Mouse (Mus musculus): ENCODE data around the gene 1700008O03Rik. TPM values are rescaled to one million over a fixed set of nuclear protein-coding genes. Genes with fewer than 3 reads are reported as not detected.

1700008O03Rik gene
- polyA plus RNA-seq, 1 experiment from 2014 or later, result 0.93 TPM

- no peak overlapping the region for H3K4me3 ChIP-seq (ENCODE audit: low read depth, low read length)
- DNase-seq (ENCODE audit: low spot score) (no peak), ATAC-seq (replicated peaks; ENCODE audit: low FRiP score) (no peak)
- no peak overlapping the region for H3K4me2 ChIP-seq
- H3K4me1 ChIP-seq (replicated peaks; ENCODE audit: control insufficient read depth, insufficient read depth, low read length), result no peaks in the 10 kb centered on the region
- H3K9me3 ChIP-seq (ENCODE audit: control insufficient read depth, low read length), result no peaks in the 10 kb centered on the region; the same call in 1 of the 2 replicates
- H3K27ac ChIP-seq (ENCODE audit: low read depth, low read length), result no peak overlapping the region
- no peak overlapping the region for H3K9ac ChIP-seq (ENCODE audit: low read depth, low read length)
- no peaks in the 10 kb centered on the region for H3K36me3 ChIP-seq (ENCODE audit: control insufficient read depth, insufficient read depth, low read length)
- H3K27me3 ChIP-seq (replicated peaks; ENCODE audit: control insufficient read depth, insufficient read depth, low read length), result no peaks in the 10 kb centered on the region
- WGBS, result 80% methylated on average over 6 of the region's 6 CpGs
Observed at GRCm38 (mm10) chr7:44413307-44413706, 27.7 kb upstream of the 1700008O03Rik start.

GRCm38 (mm10) chr7:44411144-44411543 is 25.5 kb upstream of the 1700008O03Rik start:
- no peak for DNase-seq (ENCODE audit: low spot score)
- WGBS, result 75% methylated on average over 4 of the region's 4 CpGs

DNA sequence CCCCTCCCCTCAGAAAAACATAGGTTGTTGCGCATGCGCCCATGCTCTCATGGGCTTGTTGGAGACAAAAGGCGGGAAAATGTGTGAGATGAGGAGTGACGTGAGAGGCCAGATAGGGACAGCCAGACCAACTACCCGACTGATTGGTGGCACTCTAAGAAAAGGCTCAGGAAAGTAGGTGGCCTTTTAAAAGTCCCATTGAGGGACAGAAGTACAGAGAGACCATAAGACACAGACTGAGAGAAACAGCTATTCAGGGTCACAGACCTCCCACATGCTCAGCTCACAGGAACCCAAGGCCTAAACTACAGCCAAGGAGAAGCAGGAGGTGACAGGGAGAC is 20.4 kb upstream of the 1700008O03Rik start:
- H3K9me3 ChIP-seq (ENCODE audit: control insufficient read depth, low read length), result no peaks in the 10 kb centered on the region
- peak overlapping the region; percentile 64; the same call in 1 of the 2 replicates for H3K4me2 ChIP-seq
- WGBS, result 2% methylated on average over 5 of the region's 5 CpGs
- H3K27me3 ChIP-seq (replicated peaks; ENCODE audit: control insufficient read depth, insufficient read depth, low read length), result no peaks in the 10 kb centered on the region; the same call in 1 of the 2 replicates
- DNase-seq (ENCODE audit: low spot score), result no peak
- H3K4me1 ChIP-seq (replicated peaks; ENCODE audit: control insufficient read depth, insufficient read depth, low read length), result no peaks in the 10 kb centered on the region
- H3K9ac ChIP-seq (ENCODE audit: low read depth, low read length), result no peak overlapping the region
- H3K4me3 ChIP-seq (ENCODE audit: low read depth, low read length), result peak overlapping the region; percentile 35; the same call in 1 of the 2 replicates
- no peaks in the 10 kb centered on the region for H3K36me3 ChIP-seq (ENCODE audit: control insufficient read depth, insufficient read depth, low read length)
- no peak overlapping the region for H3K27ac ChIP-seq (ENCODE audit: low read depth, low read length)
- ATAC-seq (replicated peaks; ENCODE audit: low FRiP score), result no peak

More at GRCm38 (mm10) chr7:44411144-44411543, 25.5 kb upstream of the 1700008O03Rik start:
- Histone ChIP-seq H3K9ac (ENCODE audit: low read depth, low read length) (no peak overlapping the region), H3K4me1 (replicated peaks; ENCODE audit: control insufficient read depth, insufficient read depth, low read length) (no peaks in the 10 kb centered on the region), H3K27me3 (replicated peaks; ENCODE audit: control insufficient read depth, insufficient read depth, low read length) (no peaks in the 10 kb centered on the region; the same call in 1 of the 2 replicates), H3K27ac (ENCODE audit: low read depth, low read length) (no peak overlapping the region), H3K4me2 (no peak overlapping the region), H3K4me3 (ENCODE audit: low read depth, low read length) (no peak overlapping the region), H3K9me3 (ENCODE audit: control insufficient read depth, low read length) (no peaks in the 10 kb centered on the region; the same call in 1 of the 2 replicates), H3K36me3 (ENCODE audit: control insufficient read depth, insufficient read depth, low read length) (no peaks in the 10 kb centered on the region)
- ATAC-seq (replicated peaks; ENCODE audit: low FRiP score), result no peak

DNA sequence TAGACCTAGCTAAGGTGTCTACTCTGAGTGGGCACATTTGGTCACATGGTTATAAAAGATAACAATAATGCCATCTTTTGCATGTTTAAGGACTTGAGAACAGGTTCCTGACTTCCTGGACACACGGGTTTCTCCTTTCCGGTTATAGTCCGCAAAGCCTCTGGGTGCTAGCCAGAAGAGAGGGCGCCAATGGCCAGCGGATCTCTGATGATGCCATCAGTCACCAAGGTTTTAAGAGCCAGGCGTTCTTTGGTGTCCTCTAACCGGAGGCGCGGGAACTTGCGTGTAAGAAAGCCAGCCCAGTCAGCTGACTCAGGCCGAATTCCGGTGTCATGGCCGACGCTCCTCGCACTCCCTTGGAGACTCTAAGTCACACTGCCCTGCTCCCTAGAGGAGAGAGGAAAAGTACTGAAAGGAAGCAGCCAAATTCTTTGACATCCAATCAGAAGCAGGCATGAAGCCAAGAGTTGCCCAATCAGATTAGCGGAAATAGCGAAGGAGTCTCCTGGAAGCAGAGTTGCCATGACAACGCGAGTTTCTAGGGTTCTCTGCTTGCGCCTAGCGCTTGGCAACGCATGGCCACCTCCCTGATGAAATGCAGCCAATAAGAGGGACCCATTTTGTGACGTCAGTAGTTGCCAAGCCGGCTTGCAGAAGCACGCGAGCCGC is 19.9 kb upstream of the 1700008O03Rik start:
- peak overlapping the region; percentile 64 for H3K4me2 ChIP-seq
- WGBS, result 3% methylated on average over 27 of the region's 27 CpGs
- H3K27me3 ChIP-seq (replicated peaks; ENCODE audit: control insufficient read depth, insufficient read depth, low read length), result no peaks in the 10 kb centered on the region; the same call in 1 of the 2 replicates
- ATAC-seq (replicated peaks; ENCODE audit: low FRiP score), result peak; percentile 91
- H3K27ac ChIP-seq (ENCODE audit: low read depth, low read length), result no peak overlapping the region
- H3K9ac ChIP-seq (ENCODE audit: low read depth, low read length), result no peak overlapping the region
- peak overlapping the region; percentile 35 for H3K4me3 ChIP-seq (ENCODE audit: low read depth, low read length)
- no peaks in the 10 kb centered on the region for H3K36me3 ChIP-seq (ENCODE audit: control insufficient read depth, insufficient read depth, low read length)
- peak; percentile 80 for DNase-seq (ENCODE audit: low spot score)
- no peaks in the 10 kb centered on the region for H3K9me3 ChIP-seq (ENCODE audit: control insufficient read depth, low read length)
- no peaks in the 10 kb centered on the region for H3K4me1 ChIP-seq (replicated peaks; ENCODE audit: control insufficient read depth, insufficient read depth, low read length)

DNA sequence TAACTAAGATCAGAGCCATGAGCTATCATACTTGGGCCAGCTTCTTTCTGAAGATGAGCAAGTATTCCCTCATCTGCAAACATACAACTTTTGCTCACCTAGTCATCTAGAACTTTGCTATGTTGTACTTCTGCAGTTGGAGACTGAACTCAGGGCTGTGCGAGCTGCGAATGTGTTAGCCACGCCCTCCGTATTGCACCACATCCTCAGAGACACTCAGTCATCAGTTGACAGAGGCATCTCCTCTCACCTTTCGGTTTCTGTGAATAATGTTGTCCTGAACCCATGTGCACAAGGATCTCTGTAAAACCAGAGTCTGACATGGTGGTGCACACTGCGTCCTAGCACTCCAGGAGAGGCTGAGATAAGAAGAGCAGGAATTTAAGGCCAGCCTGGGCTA is 16.1 kb upstream of the 1700008O03Rik start:
- no peak overlapping the region for H3K4me2 ChIP-seq
- H3K36me3 ChIP-seq (ENCODE audit: control insufficient read depth, insufficient read depth, low read length), result no peaks in the 10 kb centered on the region
- no peak overlapping the region for H3K9ac ChIP-seq (ENCODE audit: low read depth, low read length)
- no peaks in the 10 kb centered on the region for H3K4me1 ChIP-seq (replicated peaks; ENCODE audit: control insufficient read depth, insufficient read depth, low read length)
- H3K4me3 ChIP-seq (ENCODE audit: low read depth, low read length), result no peak overlapping the region
- no peaks in the 10 kb centered on the region for H3K27me3 ChIP-seq (replicated peaks; ENCODE audit: control insufficient read depth, insufficient read depth, low read length)
- H3K27ac ChIP-seq (ENCODE audit: low read depth, low read length), result no peak overlapping the region
- no peak for ATAC-seq (replicated peaks; ENCODE audit: low FRiP score)
- H3K9me3 ChIP-seq (ENCODE audit: control insufficient read depth, low read length), result no peaks in the 10 kb centered on the region
- WGBS, result 56% methylated on average over 6 of the region's 6 CpGs
- no peak for DNase-seq (ENCODE audit: low spot score)

GRCm38 (mm10) chr7:44398570-44398969 is 12.9 kb upstream of the 1700008O03Rik start:
- Histone ChIP-seq H3K4me3 (ENCODE audit: low read depth, low read length) (no peak overlapping the region), H3K27ac (ENCODE audit: low read depth, low read length) (no peak overlapping the region), H3K4me1 (replicated peaks; ENCODE audit: control insufficient read depth, insufficient read depth, low read length) (no peaks in the 10 kb centered on the region), H3K9me3 (ENCODE audit: control insufficient read depth, low read length) (no peaks in the 10 kb centered on the region), H3K36me3 (ENCODE audit: control insufficient read depth, insufficient read depth, low read length) (no peaks in the 10 kb centered on the region), H3K9ac (ENCODE audit: low read depth, low read length) (no peak overlapping the region), H3K27me3 (replicated peaks; ENCODE audit: control insufficient read depth, insufficient read depth, low read length) (no peaks in the 10 kb centered on the region), H3K4me2 (no peak overlapping the region)
- DNase-seq (ENCODE audit: low spot score) (peak; percentile 51), ATAC-seq (replicated peaks; ENCODE audit: low FRiP score) (peak; percentile 61)
- 7% methylated on average over 3 of the region's 3 CpGs for WGBS

- Histone ChIP-seq H3K9me3 (ENCODE audit: control insufficient read depth, low read length) (no peaks in the 10 kb centered on the region), H3K9ac (ENCODE audit: low read depth, low read length) (no peak overlapping the region), H3K4me3 (ENCODE audit: low read depth, low read length) (no peak overlapping the region), H3K27me3 (replicated peaks; ENCODE audit: control insufficient read depth, insufficient read depth, low read length) (peaks cover 3% of the 10 kb centered on the region; the same call in 1 of the 2 replicates), H3K4me2 (no peak overlapping the region), H3K4me1 (replicated peaks; ENCODE audit: control insufficient read depth, insufficient read depth, low read length) (no peaks in the 10 kb centered on the region), H3K27ac (ENCODE audit: low read depth, low read length) (no peak overlapping the region), H3K36me3 (ENCODE audit: control insufficient read depth, insufficient read depth, low read length) (no peaks in the 10 kb centered on the region)
- WGBS, result 82% methylated on average over 17 of the region's 17 CpGs
- ATAC-seq (replicated peaks; ENCODE audit: low FRiP score) (no peak), DNase-seq (ENCODE audit: low spot score) (no peak)
Observed at GRCm38 (mm10) chr7:44393284-44393683, 7.7 kb upstream of the 1700008O03Rik start.

DNA sequence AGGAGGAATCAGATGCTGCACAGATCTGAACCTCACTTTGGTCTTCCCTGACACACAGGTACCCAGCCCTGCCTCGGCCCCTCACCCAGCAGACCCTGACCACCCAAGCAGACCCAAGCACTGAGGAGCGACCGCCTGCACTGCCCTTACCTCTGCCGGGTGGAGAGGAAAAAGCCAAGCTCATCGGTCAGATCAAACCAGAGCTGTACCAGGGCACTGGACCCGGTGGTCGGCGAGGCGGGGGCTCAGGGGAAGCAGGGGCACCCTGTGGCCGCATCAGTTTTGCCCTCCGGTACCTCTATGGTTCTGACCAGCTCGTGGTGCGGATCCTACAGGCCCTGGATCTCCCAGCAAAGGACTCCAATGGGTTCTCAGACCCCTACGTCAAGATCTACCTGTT is 6.7 kb upstream of the 1700008O03Rik start:
- WGBS, result 84% methylated on average over 14 of the region's 14 CpGs
- DNase-seq (ENCODE audit: low spot score), result no peak
- H3K27me3 ChIP-seq (replicated peaks; ENCODE audit: control insufficient read depth, insufficient read depth, low read length), result peaks cover 6% of the 10 kb centered on the region; the same call in 1 of the 2 replicates

DNA sequence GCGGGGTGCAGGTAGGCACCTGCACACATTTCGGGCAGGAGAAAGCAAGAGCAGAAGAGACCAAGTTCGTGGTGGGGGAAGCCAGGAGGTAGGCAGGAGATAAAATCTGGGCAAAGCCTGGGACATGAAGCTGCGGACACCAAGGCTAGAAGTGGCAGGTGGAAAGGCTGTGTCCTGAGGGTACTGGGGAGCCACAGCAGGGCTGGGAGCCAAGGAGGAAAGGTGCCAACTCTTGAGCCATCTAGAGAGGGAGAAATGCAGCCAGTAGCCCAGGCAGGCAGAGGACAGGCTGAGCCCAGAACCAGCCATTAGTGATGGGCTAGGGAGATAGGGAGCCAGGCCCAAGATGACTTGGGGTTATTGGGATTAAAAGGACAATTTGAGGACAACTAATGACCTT is 6.2 kb upstream of the 1700008O03Rik start:
- no peak overlapping the region for H3K4me3 ChIP-seq (ENCODE audit: low read depth, low read length)
- DNase-seq (ENCODE audit: low spot score) (no peak), ATAC-seq (replicated peaks; ENCODE audit: low FRiP score) (no peak)
- H3K4me2 ChIP-seq, result no peak overlapping the region
- no peaks in the 10 kb centered on the region for H3K36me3 ChIP-seq (ENCODE audit: control insufficient read depth, insufficient read depth, low read length)
- no peaks in the 10 kb centered on the region for H3K4me1 ChIP-seq (replicated peaks; ENCODE audit: control insufficient read depth, insufficient read depth, low read length)
- H3K9me3 ChIP-seq (ENCODE audit: control insufficient read depth, low read length), result no peaks in the 10 kb centered on the region
- 72% methylated on average over 4 of the region's 4 CpGs for WGBS
- H3K9ac ChIP-seq (ENCODE audit: low read depth, low read length), result no peak overlapping the region
- H3K27me3 ChIP-seq (replicated peaks; ENCODE audit: control insufficient read depth, insufficient read depth, low read length), result peaks cover 10% of the 10 kb centered on the region
- no peak overlapping the region for H3K27ac ChIP-seq (ENCODE audit: low read depth, low read length)

More for the DNA sequence above, 6.7 kb upstream of the 1700008O03Rik start:
- H3K4me1 ChIP-seq (replicated peaks; ENCODE audit: control insufficient read depth, insufficient read depth, low read length), result no peaks in the 10 kb centered on the region
- H3K36me3 ChIP-seq (ENCODE audit: control insufficient read depth, insufficient read depth, low read length), result no peaks in the 10 kb centered on the region
- no peak overlapping the region for H3K4me3 ChIP-seq (ENCODE audit: low read depth, low read length)
- H3K9ac ChIP-seq (ENCODE audit: low read depth, low read length), result no peak overlapping the region
- no peak for ATAC-seq (replicated peaks; ENCODE audit: low FRiP score)
- no peak overlapping the region for H3K27ac ChIP-seq (ENCODE audit: low read depth, low read length)
- H3K9me3 ChIP-seq (ENCODE audit: control insufficient read depth, low read length), result no peaks in the 10 kb centered on the region
- H3K4me2 ChIP-seq, result no peak overlapping the region

All from liver, embryonic 11.5 days (tissue).